Mouse (Mus musculus) brain, adult 2 months (tissue): Measurements from ENCODE around the gene Klk1b5.

Experiments used
- DNase-seq: peaks from one replicate; pipeline ENCODE4 v3.0.0; 2011; ENCODE audit warnings: low read depth, low spot score

Gene Klk1b5

DNA sequence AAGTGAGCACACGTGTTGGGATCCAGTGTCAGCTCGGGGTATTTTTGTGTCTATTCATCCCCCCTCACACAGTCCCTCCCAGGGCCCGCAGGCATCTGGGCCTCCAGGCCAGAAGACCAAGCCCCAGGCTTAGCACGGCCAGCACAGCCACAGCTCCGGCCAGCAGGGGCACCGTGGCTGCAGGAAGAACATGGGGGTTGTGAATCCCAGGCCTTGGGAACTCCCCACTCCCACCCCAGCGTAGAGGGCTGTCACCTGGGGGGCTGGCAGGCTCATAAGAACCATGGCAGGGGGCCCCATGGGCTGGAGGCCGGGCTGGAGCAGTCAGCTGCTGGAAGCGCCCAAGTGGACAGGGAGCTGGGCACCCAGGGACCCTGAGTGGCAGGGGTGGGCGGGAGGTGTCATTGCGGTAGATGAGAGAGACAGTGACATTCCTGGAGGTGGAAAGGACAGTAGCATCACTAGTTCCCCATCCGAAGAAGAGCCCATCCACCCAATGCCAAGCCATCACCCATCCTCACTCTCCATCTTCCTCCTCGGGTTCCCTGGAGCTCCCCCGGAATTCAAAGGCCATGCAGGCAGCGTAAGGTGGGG lies 37.4 kb downstream of the Klk1b5 start:
- DNase-seq: no peak

DNA sequence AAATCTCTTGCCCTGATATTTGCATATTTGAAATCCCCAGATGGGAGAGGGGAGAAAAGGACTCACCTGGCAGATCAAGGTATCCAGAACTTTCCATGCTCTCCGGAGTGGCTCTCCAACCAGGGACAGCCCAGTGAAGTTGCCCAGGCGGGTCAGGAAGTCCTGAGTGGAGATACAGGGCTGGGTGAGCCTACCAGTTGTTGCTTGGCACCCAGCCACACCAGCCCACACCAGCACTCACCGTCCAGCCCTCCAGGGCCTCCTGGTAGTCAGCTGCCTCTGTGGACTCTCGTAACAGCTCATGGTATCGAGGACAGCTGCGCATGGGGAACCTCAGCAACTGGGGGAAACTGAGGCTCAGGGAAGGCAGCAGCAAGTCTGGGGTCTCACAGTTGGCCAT lies 39.2 kb downstream of the Klk1b5 start:
- DNase-seq: no peak

DNA sequence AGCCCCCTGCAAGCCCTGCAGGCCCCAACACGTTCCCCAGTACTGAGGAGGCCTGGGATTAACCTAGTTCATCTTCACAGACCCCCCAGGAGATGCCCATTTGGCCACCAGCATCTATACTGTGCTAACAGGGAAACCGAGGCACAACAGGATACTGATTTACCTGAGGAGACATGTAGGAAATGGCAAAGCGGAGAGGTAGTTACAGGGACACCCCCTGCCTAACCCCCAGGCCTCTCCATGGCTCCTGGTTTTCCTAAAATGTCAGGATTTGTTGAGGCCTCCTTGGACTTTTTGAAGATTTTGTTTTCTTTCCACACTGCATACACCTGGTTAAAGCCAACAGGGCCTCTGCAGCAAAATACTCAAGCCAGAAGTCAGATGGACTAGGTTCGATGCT lies 41.5 kb downstream of the Klk1b5 start, which contains the start of gene Acp4:
Acp4 (minus strand) TSS at position 101 of the 400 bp plus-strand sequence.
- no peak for DNase-seq

DNA sequence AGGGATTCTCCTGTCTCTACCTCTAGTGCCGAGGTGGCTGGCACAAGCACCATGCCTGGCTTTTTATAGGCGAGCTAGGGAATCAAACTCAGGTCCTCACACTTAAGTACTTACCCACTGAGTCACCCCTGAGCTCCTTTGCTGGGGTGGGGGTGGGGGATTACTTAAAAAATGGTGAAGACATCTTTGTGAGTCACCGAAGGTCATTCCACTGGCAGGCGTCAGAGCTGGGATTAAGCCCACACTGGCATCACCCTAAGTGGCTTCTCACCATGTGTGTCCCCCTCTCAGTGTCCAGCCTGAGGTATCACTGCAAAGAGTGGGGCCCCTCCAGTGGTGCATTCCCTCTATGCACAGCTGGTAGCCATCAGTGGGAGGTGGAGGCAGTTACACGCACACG lies 44.7 kb downstream of the Klk1b5 start:
- DNase-seq: no peak

DNA sequence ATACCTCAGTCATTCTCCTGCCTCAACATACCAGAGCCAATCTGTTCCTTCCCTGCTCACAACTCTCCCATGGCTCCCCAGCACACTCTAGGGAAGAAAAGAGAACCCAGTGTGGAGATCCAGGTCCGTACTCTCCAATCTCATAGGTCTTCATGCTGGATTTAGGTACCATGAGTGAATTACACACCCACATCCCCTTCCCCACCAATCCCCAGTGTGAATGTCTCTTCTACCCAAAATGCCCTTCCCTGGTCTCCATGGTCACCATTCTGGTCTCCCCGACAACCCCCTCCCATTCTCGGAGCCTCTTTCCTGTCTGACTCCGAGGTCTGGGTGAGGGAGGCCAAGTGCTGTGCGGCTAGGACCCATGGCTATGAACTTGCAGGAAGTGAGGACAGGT lies 45.4 kb downstream of the Klk1b5 start, which contains the start of gene Gm15517:
Gm15517 (plus strand) TSS at position 301 of the 400 bp plus-strand sequence.
- no peak for DNase-seq

DNA sequence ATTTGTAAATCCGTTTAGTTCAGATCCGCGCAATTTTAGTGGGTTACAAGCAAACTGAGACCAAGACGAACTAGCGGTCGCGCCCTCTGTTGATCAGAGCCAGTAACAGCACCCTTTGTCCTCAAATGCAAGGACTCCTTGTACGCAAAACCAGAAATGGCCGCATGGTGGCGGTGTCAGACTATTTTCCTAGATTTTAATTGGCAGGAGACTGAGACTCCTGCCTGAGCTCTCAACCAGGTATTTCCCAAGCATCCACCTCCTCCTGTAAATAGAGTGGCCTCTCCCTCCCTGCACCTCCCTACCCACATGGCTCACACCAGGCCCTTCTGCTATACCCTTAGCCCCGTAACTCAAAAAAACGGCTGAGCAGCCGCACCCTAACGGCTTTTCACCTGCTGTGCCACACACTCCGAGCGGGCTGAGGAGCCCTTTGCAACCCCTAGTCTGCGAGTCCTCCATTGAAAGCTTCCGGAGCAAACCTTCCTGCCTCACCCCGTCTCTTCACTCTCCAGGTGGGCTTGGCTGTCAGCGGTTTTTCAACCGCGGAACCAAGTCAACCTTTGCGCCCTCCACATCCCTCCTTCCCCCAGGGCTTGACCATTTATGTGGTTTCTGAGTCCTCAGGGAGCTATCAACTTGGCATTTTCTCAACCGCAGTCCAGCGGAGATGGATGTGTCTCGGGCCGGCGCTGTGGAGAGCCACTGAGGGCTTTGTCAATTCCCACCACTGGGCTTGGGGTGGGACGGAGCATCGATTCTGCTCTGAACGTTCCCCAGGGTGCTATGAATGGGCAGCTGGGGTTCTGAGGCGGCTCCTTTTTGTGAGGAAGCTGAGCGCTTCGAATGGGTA lies 47.3 kb downstream of the Klk1b5 start:
- peak; percentile 98 for DNase-seq

DNA sequence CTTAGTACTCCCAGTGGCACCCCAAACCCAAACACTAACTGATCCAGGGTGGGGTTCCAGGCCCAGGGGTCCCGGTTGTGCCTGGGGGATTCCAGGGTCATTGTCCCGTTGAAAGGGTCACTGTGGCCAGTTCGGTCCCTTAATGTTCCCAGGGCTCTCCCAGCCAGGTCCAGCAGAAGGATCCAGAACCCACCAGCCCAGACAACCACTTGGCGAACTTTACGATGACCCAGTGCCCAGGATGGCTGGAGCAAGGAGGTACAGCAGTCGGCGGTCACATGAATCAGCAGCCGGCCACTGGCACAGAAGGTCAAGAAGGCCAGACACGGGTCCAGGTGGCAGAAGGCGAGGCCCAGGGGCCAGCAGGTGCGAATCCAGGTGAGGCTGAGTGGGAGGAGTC lies 52.4 kb downstream of the Klk1b5 start:
- no peak for DNase-seq

DNA sequence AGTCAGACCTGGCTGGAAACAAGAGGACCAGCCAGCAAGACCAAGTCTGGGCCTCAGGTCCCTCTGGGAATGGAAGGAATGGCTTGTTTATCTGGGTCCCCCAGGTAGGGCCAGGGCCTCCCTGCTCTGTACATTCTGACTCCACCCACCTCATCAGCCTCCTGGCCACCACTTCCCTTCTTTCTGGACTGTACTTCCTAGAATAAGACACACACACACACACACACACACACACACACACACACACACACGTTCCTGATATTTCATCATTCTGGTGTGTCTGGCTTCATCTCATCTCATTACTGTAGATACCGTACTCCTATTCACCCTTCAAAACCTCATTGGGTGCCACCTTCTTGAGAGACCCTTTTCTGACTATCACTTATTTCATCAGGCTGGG lies 53.7 kb downstream of the Klk1b5 start:
- DNase-seq: no peak
